9 mouse cellular contexts compared by ENCODE assay signal in the genomic region with DNA sequence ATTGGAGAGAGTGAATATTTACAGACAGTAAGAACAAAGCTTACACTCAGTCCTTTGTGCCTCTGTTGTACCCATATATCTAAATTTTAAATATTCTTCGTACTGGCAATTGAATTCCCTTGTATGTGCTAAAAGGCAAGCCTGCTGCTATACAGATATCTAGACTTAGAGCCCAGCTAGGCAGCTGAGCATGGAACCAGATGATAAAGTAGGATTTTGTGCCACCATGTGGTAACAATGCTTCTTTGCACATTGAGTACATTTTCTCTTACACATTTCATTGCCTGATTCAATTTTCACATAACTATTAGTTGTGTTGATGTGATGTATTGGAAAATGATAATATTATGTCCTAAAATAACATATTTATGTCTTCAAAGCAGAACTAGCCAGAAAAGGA.
A peak's percentile ranks its signal among the peaks of the same experiment; 100 is the strongest.
DNase-seq lines count a peak whose midpoint lies in the region; ATAC-seq lines count a peak whose summit lies in the region.
"Had no signal": no experiment of that assay in that cellular context is flagged by ENCODE, and none has a peak within 500 bp of the region (broad histone marks: within the 10 kb centered on the region; RNA-seq: fewer than 3 reads in every experiment).

No protein-coding gene starts in this region.

- no peak overlapping the region for H3K27ac ChIP-seq in hindbrain, embryonic 15.5 days (replicated peaks)
- no peak overlapping the region for H3K27ac ChIP-seq in hindbrain, embryonic 12.5 days
- H3K27ac ChIP-seq in forebrain, embryonic 16.5 days (ENCODE audit: low read length) = no peak overlapping the region
- H3K27ac ChIP-seq: liver, embryonic 14.5 days had no signal

- H3K27me3 ChIP-seq in hindbrain, embryonic 15.5 days = no peaks in the 10 kb centered on the region
- H3K27me3 ChIP-seq in hindbrain, embryonic 12.5 days = no peaks in the 10 kb centered on the region
- no peaks in the 10 kb centered on the region for H3K27me3 ChIP-seq in forebrain, embryonic 16.5 days (replicated peaks; ENCODE audit: control insufficient read depth, insufficient read depth, low read length)

- peak; percentile 24 to 33 for DNase-seq in right cerebral cortex, postnatal 10 days (ENCODE audit: low spot score in 2 of 2)
- DNase-seq in right cerebral cortex, postnatal 4 days = no peak
- no peak for DNase-seq in urinary bladder, postnatal 14 days (ENCODE audit: low spot score)
- DNase-seq in adipocyte (ENCODE audit: low spot score) = no peak
- no peak for DNase-seq in layer of hippocampus, postnatal 10 days (ENCODE audit: low spot score in 2 of 2)

- 65% methylated on average over 1 of the region's 1 CpGs for WGBS in hindbrain, embryonic 15.5 days
- 64% methylated on average over 1 of the region's 1 CpGs for whole genome bisulfite sequencing in hindbrain, embryonic 12.5 days
- 67% methylated on average over 1 of the region's 1 CpGs for WGBS in forebrain, embryonic 16.5 days

- no peak overlapping the region for H3K4me2 ChIP-seq in hindbrain, embryonic 15.5 days
- no peak overlapping the region for H3K4me2 ChIP-seq in hindbrain, embryonic 12.5 days (replicated peaks)
- H3K4me2 ChIP-seq in forebrain, embryonic 16.5 days (ENCODE audit: low read length) = no peak overlapping the region

- no peak overlapping the region for H3K9ac ChIP-seq in hindbrain, embryonic 15.5 days
- no peak overlapping the region for H3K9ac ChIP-seq in hindbrain, embryonic 12.5 days
- no peak overlapping the region for H3K9ac ChIP-seq in forebrain, embryonic 16.5 days (replicated peaks; ENCODE audit: low read depth, low read length)
- H3K9ac ChIP-seq: liver, embryonic 14.5 days had no signal

- peak; percentile 63; the same call in 1 of the 2 replicates for ATAC-seq in hindbrain, embryonic 15.5 days (ENCODE audit: low FRiP score, low read depth)
- no peak for ATAC-seq in hindbrain, embryonic 12.5 days (ENCODE audit: low FRiP score)
- peak; percentile 70; the same call in 1 of the 2 replicates for ATAC-seq in forebrain, embryonic 16.5 days

- no peaks in the 10 kb centered on the region for H3K9me3 ChIP-seq in hindbrain, embryonic 15.5 days
- H3K9me3 ChIP-seq in hindbrain, embryonic 12.5 days (replicated peaks) = no peaks in the 10 kb centered on the region
- H3K9me3 ChIP-seq in forebrain, embryonic 16.5 days (ENCODE audit: control insufficient read depth, low read length) = no peaks in the 10 kb centered on the region

- no peak overlapping the region for H3K4me3 ChIP-seq in hindbrain, embryonic 15.5 days
- no peak overlapping the region for H3K4me3 ChIP-seq in hindbrain, embryonic 12.5 days
- no peak overlapping the region for H3K4me3 ChIP-seq in forebrain, embryonic 16.5 days (replicated peaks; ENCODE audit: low read length)

- no peaks in the 10 kb centered on the region for H3K36me3 ChIP-seq in hindbrain, embryonic 15.5 days
- no peaks in the 10 kb centered on the region for H3K36me3 ChIP-seq in hindbrain, embryonic 12.5 days
- no peaks in the 10 kb centered on the region for H3K36me3 ChIP-seq in forebrain, embryonic 16.5 days (ENCODE audit: control insufficient read depth, insufficient read depth)

- no peaks in the 10 kb centered on the region for H3K4me1 ChIP-seq in hindbrain, embryonic 15.5 days (replicated peaks)
- no peaks in the 10 kb centered on the region for H3K4me1 ChIP-seq in hindbrain, embryonic 12.5 days
- H3K4me1 ChIP-seq in forebrain, embryonic 16.5 days (replicated peaks; ENCODE audit: control insufficient read depth, insufficient read depth, low read length) = no peaks in the 10 kb centered on the region

Comparison
In these comparisons a context has a peak if more than half of its experiments do, and no peak if none do; other contexts are left out.
1. DNase-seq: peak in right cerebral cortex, postnatal 10 days (2 of 2); none in right cerebral cortex, postnatal 4 days (single experiment), urinary bladder, postnatal 14 days (single experiment), adipocyte (single experiment) and layer of hippocampus, postnatal 10 days (0 of 2).